Mouse (Mus musculus) G1E (cell line): ENCODE measurements at regions not wholly inside any gene's neighbourhood (a gene's known extent, or its start where the extent isn't known, plus 50 kb on each side); places are given as distances from the start of the nearest gene placed in this dataset.

Source experiments
- CTCF ChIP-seq: IDR thresholded peaks from 2 replicates; pipeline ENCODE4 v1.5.1; 2012; ENCODE audit warnings: low read depth, low read length, inconsistent platforms, mixed read lengths
- POLR2AphosphoS5 ChIP-seq: IDR thresholded peaks from 2 replicates; pipeline ENCODE4 v1.6.1; 2012; ENCODE audit warnings: low read depth, low read length, inconsistent platforms; ENCODE audit not compliant: insufficient replicate concordance

DNA sequence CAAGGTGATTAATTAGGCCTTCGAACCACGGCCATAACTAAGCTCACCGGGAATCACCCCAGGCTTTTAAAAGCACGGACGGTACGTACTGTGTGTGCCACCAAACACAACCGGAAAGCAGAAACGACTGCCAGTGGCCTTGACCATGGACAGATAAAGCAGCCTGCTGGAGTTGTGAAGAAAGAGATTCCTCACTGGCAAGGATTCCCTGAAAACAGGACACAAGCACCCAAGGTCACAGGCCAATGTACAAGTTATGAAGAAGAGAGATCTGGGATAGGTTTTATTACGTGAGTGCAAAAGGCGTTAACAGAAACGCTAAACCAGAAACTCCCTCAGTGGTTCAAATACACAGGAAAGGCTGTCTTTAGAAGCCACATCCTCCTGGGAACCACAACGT is 191.3 kb upstream of the Mkln1 start:
- TF ChIP-seq CTCF (no peak), POLR2AphosphoS5 (no peak)
